Mouse (Mus musculus) lung, postnatal 25 days (tissue): ENCODE data around the gene Kcnv2.
A peak's percentile ranks its signal among the peaks of the same experiment; 100 is the strongest.

Experiments
- DNase-seq: peaks from one replicate; pipeline ENCODE4 v3.0.0; 2022; ENCODE audit warnings: low spot score

The Kcnv2 gene

GRCm38 (mm10) chr19:27322281-27322680, at the start of gene Kcnv2:
Gene Kcnv2 (plus strand): TSS chr19:27322588.
- no peak for DNase-seq

DNA sequence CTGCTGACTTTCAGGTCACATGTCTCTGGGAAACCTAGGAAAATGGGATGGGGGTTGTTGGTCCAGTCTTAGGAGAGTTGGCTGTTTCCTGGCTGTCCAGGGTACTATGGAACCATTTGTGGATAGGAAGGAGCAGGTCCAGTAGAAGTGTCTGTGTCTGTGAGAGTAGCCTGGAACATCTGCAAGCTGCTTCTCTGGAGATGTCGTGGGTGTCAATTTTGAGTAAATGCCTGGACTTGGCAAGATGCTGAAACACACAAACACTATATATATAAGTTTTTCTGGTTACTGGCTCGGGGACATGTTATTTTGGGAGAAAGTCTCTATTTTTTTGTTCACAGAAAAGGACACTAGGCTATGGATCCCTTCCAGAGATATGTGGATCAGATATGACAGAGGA, 49.0 kb upstream of the Kcnv2 start:
- DNase-seq, result no peak

- DNase-seq, result no peak
Observed at GRCm38 (mm10) chr19:27274382-27274781, 48.0 kb upstream of the Kcnv2 start.

GRCm38 (mm10) chr19:27279174-27279573, 43.2 kb upstream of the Kcnv2 start:
- no peak for DNase-seq

- no peak for DNase-seq
Observed at GRCm38 (mm10) chr19:27310039-27310438, 12.3 kb upstream of the Kcnv2 start.

GRCm38 (mm10) chr19:27311311-27311710, 11.1 kb upstream of the Kcnv2 start:
- no peak for DNase-seq

DNA sequence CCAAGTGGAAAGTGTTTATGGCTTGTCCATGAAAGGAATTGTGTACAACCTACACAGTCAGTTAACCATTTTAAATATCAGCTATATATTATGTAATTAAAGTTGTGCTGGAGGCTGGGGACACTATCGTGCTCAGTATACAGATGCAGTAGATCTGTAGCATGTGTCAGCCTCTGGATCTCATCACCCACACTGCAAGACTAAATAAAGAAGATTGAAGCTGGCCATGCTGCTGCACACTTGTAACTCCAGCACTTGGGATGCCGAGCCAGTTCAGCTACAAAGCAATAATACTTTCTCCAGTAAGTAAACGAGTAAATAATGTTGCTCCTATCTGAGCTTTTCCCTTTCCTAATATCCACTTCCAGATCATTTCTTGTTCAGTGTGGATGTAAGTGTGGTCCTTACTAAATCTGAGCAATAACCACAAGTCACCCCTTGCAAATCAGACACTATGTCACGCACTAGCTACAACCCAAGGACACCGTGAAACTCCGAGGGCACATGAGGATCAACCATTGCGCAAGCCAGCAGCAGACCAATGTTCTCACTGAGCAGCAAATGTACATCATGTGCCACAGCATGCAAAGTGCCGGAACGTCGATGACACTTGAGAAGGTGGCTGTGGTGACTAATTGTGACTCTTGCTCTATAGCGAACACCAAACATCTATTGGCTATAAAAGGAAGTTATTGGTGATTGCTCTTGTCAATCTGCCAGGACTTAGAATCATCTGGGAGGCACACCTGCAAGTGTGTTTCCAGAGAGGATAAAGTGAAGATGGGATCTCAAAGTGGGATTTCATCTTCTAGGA, 9.9 kb upstream of the Kcnv2 start:
- peak; percentile 46 for DNase-seq

DNA sequence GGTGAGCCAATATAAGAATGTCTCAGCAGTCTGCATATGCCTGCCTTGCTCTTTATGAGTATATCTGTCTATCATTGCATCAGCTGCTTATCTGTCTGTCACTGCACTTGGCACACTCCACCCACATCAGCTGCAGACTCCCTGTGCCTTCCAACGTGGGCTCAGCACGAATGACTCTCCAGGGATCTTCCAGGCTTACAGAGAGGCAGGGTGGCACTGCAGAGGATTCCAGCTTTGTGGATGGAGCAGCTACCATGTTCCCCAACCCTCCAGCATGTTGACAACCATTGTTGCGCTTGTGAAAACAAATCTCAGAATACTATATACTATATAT, 9.3 kb upstream of the Kcnv2 start:
- no peak for DNase-seq

- DNase-seq, result no peak
Observed at GRCm38 (mm10) chr19:27316313-27317258, 5.8 kb upstream of the Kcnv2 start.

DNA sequence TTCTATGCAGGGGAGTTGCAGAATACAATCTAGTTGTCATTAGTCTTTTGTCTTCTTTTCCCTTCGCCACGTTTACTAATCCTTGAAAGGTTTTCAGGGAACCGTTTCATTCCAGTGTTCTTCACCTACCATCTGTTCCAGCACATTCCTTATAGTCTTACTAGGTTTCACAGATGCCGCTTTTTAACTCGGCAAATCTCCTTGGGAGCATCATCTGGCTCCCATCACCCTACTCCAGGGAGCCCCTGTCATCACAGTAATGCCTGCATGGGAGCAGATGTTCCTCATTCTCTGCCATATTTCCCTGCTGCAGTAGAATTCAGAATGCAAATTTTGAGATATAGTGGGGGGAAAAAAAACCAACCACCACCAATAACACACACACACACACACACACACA, 5.1 kb upstream of the Kcnv2 start:
- no peak for DNase-seq

- DNase-seq, result no peak
Observed at GRCm38 (mm10) chr19:27322911-27323627, 681 bp downstream of the Kcnv2 start.

GRCm38 (mm10) chr19:27325558-27325957, 3.2 kb downstream of the Kcnv2 start:
- no peak for DNase-seq

- no peak for DNase-seq
Observed at GRCm38 (mm10) chr19:27327569-27327968, 5.2 kb downstream of the Kcnv2 start.

GRCm38 (mm10) chr19:27328166-27328565, 5.8 kb downstream of the Kcnv2 start:
- DNase-seq, result no peak

DNA sequence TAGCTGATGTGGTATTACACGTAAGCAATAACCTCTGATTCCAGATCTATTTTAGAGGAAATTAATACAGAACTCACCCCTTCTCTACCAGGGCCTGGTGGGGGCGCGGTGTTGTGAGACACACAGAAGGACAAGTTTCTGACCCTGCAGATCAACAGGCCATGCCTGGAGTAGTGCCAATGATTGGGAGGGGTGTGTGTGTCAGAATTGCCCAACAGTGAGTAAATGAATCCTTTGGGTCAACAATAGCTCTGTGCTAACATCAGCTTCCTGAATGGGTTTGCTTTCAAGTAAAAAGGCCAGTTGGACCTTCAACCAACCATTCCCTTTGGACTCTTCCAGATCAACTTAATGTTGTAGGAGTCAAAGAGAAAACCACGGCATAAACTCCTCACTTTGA, 6.3 kb downstream of the Kcnv2 start:
- peak; percentile 24 for DNase-seq

DNA sequence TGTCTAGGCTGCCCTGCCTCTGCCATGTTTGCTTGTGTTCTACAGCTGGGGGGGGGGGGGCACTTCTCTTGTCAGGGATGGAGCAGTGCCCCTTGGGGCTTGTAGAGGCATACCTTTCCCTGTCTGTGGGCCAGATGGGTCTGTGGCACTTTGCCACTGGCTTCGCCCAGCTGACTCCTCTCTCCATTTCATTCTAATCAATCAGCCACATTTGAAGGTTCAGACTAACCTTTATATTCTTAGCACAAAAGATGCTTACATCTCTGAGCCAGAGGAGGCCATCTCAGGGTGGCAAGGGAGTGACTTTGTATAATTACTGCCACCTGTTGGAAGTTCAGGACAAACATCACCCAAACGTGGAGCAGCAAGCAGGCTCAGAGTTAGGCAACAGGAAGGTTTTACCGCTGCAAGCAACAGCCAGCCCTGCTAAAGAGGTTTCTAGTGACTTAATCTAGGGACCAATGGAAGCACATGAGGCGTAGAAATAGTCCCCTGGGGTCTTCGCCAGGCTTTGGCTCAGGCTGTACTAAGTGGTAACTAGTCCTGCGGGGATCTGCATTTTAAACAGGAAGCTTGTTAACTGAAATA, 9.9 kb downstream of the Kcnv2 start:
- no peak for DNase-seq

GRCm38 (mm10) chr19:27336126-27336917, 13.9 kb downstream of the Kcnv2 start:
- peak; percentile 17 for DNase-seq

DNA sequence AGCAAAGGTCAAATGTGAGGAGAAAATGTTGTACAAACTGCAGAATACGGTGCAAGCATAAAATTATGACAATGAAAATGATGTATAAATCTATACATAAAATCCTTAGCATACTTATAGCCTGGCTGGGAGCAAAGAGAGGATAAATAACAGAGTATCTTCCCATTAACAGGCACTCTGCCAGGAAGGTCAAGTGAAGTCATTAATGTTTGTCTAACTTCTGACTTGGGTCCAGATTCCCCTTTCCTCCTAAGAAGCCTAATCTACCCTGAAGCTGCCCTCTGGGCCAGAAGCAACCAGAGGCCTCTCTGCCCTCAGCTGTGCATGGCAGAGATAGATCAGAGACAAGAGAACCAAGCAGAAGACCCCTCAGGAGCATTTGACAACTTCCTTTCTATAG, 24.1 kb downstream of the Kcnv2 start:
- no peak for DNase-seq

GRCm38 (mm10) chr19:27351700-27352099, 29.3 kb downstream of the Kcnv2 start:
- no peak for DNase-seq

GRCm38 (mm10) chr19:27360381-27360780, 38.0 kb downstream of the Kcnv2 start:
- DNase-seq, result no peak

DNA sequence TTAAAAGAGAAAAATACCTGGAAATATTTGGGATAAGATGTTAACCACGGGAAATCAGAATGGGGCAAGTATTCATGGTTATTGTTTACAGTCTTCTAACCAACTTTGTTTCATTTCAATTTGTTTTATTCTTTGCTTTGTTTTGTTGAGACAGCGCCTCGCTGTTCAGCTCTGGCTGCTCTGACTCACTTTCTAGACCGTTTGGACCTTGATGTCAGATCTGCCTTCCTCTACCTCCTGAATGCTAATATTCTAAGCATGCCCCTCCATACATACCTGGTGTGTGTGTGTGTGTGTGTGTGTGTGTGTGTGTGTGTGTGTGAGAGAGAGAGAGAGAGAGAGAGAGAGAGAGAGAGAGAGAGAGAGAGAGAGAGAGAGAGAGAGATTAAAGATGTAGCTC, 41.5 kb downstream of the Kcnv2 start:
- DNase-seq, result no peak
